Mouse (Mus musculus) forebrain, embryonic 16.5 days (tissue): ENCODE measurements at regions not wholly inside any gene's neighbourhood (a gene's known extent, or its start where the extent isn't known, plus 50 kb on each side); places are given as distances from the start of the nearest gene placed in this dataset.
"Not testable (repeated sequence)": the region's sequence is repeated elsewhere in the genome, so short reads cannot be mapped to it uniquely, and the experiment has no call there.

Experiments used
- ATAC-seq: fragments of 200-750 bp; cut with Nextera tagmentation; 2 replicates; pipeline ENCODE4 v1.8.0; 2017; ENCODE audit warnings: mild to moderate bottlenecking, moderate library complexity
- H3K27ac ChIP-seq: fragments of 300-500 bp; sonication (generic); 2 replicates; pipeline ENCODE4 v1.5.1; 2014; ENCODE audit warnings: low read length, control low read depth
- H3K27me3 ChIP-seq: fragments of 300-500 bp; sonication (generic); replicated peaks from 2 replicates; pipeline ENCODE4 v1.6.1; 2014; ENCODE audit warnings: low read length; ENCODE audit not compliant: control insufficient read depth, insufficient read depth
- H3K36me3 ChIP-seq: fragments of 300-500 bp; sonication (generic); 2 replicates; pipeline ENCODE4 v1.6.1; 2014; ENCODE audit not compliant: control insufficient read depth, insufficient read depth
- H3K4me1 ChIP-seq: fragments of 300-500 bp; sonication (generic); replicated peaks from 2 replicates; pipeline ENCODE4 v1.6.1; 2014; ENCODE audit warnings: low read length; ENCODE audit not compliant: control insufficient read depth, insufficient read depth
- H3K4me2 ChIP-seq: fragments of 300-500 bp; sonication (generic); 2 replicates; pipeline ENCODE4 v1.6.1; 2014; ENCODE audit warnings: mild to moderate bottlenecking, low read length, control low read depth
- H3K4me3 ChIP-seq: fragments of 300-500 bp; sonication (generic); replicated peaks from 2 replicates; pipeline ENCODE4 v1.5.1; 2014; ENCODE audit warnings: mild to moderate bottlenecking, low read length, control low read depth
- H3K9ac ChIP-seq: fragments of 300-500 bp; sonication (generic); replicated peaks from 2 replicates; pipeline ENCODE4 v1.6.1; 2014; ENCODE audit warnings: low read depth, low read length, control low read depth
- H3K9me3 ChIP-seq: fragments of 300-500 bp; sonication (generic); 2 replicates; pipeline ENCODE4 v1.6.1; 2016; ENCODE audit warnings: low read length; ENCODE audit not compliant: control insufficient read depth
- WGBS: fragments of 180-500 bp; shearing (Covaris S2); extraction: QIAGEN DNeasy Blood & Tissue Kit; methylation state at CpG from one replicate; pipeline ENCODE4 v1.1.7; 2014; 5-methylcytosine and 5-hydroxymethylcytosine counted together

GRCm38 (mm10) chr14:12966441-12966840, 143.6 kb upstream of the Cadps start:
- ATAC-seq: no peak
- no peaks in the 10 kb centered on the region for H3K9me3 ChIP-seq
- H3K27me3 ChIP-seq: no peaks in the 10 kb centered on the region
- no peak overlapping the region for H3K4me2 ChIP-seq
- H3K36me3 ChIP-seq: no peaks in the 10 kb centered on the region
- no peak overlapping the region for H3K27ac ChIP-seq
- no peak overlapping the region for H3K9ac ChIP-seq
- WGBS: 7% methylated on average over 1 of the region's 1 CpGs
- no peak overlapping the region for H3K4me3 ChIP-seq
- H3K4me1 ChIP-seq: no peaks in the 10 kb centered on the region

DNA sequence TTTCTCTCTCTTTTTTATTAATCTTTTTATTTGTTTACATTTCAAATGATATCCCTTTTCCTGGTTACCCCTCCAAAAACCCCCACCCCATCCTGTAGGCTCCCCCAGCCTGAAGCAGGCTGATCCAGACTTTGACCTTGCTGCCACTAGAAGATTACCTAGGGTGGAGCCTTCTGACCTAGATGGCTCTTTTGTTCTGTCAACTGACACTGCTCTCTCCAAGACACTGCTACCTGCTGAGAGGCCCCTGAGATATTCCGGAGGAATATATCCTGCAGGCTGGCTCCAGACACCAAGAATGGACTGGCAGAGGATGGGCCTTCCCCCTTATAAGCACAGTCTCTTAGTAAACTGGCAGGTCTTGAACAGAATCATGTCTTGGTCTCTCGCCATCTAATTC, 135.0 kb upstream of the Cadps start:
- not testable (repeated sequence) for H3K9ac ChIP-seq, H3K4me3 ChIP-seq, H3K4me1 ChIP-seq, H3K9me3 ChIP-seq, H3K27ac ChIP-seq, H3K4me2 ChIP-seq, ATAC-seq, H3K36me3 ChIP-seq, H3K27me3 ChIP-seq
- 75% methylated on average over 2 of the region's 2 CpGs for WGBS

GRCm38 (mm10) chr14:12950922-12951321, 128.0 kb upstream of the Cadps start:
- Histone ChIP-seq H3K4me1 (no peaks in the 10 kb centered on the region), H3K36me3 (no peaks in the 10 kb centered on the region), H3K4me2 (no peak overlapping the region), H3K27ac (no peak overlapping the region), H3K9ac (no peak overlapping the region), H3K27me3 (no peaks in the 10 kb centered on the region), H3K4me3 (no peak overlapping the region), H3K9me3 (no peaks in the 10 kb centered on the region)
- WGBS: 90% methylated on average over 1 of the region's 1 CpGs
- no peak for ATAC-seq

DNA sequence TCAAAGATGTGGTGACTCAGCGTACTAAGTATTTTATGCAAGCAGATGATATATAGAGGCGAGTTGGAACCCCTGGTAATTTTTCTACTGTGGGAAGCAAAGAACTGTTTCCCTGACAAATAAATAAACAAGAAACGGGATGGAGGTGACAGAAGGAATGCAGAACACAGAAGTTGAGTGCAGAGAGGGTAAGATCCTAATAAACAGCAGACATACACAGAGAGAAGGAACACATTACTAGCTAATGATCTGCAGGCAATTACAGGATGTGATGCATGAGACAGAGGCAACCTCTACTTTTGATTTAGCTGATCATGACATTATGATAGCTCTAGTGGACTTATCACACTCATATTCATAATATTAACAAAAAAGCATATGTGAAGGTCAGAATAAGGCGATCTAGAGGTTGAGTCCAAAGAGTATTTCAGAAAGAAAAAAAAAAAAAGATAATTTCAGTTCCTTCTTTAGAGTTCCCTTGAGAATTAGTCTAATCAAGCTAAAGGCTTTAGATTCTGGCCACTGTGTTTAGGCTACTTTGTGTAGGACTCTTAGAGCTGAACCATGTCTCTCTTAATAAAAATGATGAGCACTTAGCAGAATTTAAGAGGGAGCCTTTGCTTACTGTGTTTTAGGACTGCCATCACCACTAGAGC, 115.9 kb upstream of the Cadps start:
- 87% methylated on average over 4 of the region's 4 CpGs for WGBS
- H3K27ac ChIP-seq: no peak overlapping the region
- no peaks in the 10 kb centered on the region for H3K9me3 ChIP-seq
- no peak overlapping the region for H3K9ac ChIP-seq
- ATAC-seq: no peak
- H3K4me1 ChIP-seq: no peaks in the 10 kb centered on the region
- H3K4me3 ChIP-seq: no peak overlapping the region
- H3K27me3 ChIP-seq: no peaks in the 10 kb centered on the region
- H3K4me2 ChIP-seq: no peak overlapping the region
- no peaks in the 10 kb centered on the region for H3K36me3 ChIP-seq

GRCm38 (mm10) chr14:12936343-12936742, 113.5 kb upstream of the Cadps start:
- 94% methylated on average over 2 of the region's 2 CpGs for WGBS
- H3K36me3 ChIP-seq: no peaks in the 10 kb centered on the region
- H3K4me1 ChIP-seq: no peaks in the 10 kb centered on the region
- H3K4me3 ChIP-seq: no peak overlapping the region
- no peak for ATAC-seq
- H3K9me3 ChIP-seq: no peaks in the 10 kb centered on the region
- H3K27ac ChIP-seq: no peak overlapping the region
- H3K9ac ChIP-seq: no peak overlapping the region
- H3K27me3 ChIP-seq: no peaks in the 10 kb centered on the region
- H3K4me2 ChIP-seq: no peak overlapping the region

- no peak overlapping the region for H3K27ac ChIP-seq
- no peaks in the 10 kb centered on the region for H3K4me1 ChIP-seq
- no peak overlapping the region for H3K4me2 ChIP-seq
- H3K9ac ChIP-seq: no peak overlapping the region
- H3K36me3 ChIP-seq: no peaks in the 10 kb centered on the region
- H3K9me3 ChIP-seq: no peaks in the 10 kb centered on the region
- no peak for ATAC-seq
- H3K27me3 ChIP-seq: no peaks in the 10 kb centered on the region
- H3K4me3 ChIP-seq: no peak overlapping the region
- 44% methylated on average over 5 of the region's 5 CpGs for WGBS
Observed at GRCm38 (mm10) chr14:12931668-12932384, 108.9 kb upstream of the Cadps start.

DNA sequence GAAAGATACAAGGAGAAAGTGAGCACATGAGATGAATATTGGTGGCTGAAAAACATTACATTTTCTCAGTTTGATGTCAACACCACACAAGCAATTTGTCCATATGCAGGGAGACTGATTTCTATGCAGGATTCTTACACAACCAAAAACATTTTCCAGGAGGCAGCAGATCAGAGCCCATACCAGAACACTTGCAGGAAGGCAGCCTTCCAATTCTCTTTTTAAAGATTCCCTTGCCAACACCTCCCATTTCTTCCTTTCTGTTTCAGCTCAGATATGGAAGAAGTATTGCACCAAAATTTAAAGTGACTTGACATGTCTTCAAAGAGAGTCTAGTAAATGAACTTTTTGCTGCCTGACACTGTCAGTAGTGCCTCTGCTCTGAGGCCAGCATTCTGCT, 100.7 kb upstream of the Cadps start:
- ATAC-seq: peak; percentile 38

GRCm38 (mm10) chr14:12915431-12915830, 92.6 kb upstream of the Cadps start:
- H3K4me3 ChIP-seq: no peak overlapping the region

More for the DNA sequence above, 100.7 kb upstream of the Cadps start:
- no peak overlapping the region for H3K4me3 ChIP-seq
- no peaks in the 10 kb centered on the region for H3K27me3 ChIP-seq
- no peaks in the 10 kb centered on the region for H3K9me3 ChIP-seq
- no peak overlapping the region for H3K4me2 ChIP-seq
- H3K36me3 ChIP-seq: no peaks in the 10 kb centered on the region
- H3K27ac ChIP-seq: no peak overlapping the region
- no peak overlapping the region for H3K9ac ChIP-seq
- H3K4me1 ChIP-seq: no peaks in the 10 kb centered on the region

DNA sequence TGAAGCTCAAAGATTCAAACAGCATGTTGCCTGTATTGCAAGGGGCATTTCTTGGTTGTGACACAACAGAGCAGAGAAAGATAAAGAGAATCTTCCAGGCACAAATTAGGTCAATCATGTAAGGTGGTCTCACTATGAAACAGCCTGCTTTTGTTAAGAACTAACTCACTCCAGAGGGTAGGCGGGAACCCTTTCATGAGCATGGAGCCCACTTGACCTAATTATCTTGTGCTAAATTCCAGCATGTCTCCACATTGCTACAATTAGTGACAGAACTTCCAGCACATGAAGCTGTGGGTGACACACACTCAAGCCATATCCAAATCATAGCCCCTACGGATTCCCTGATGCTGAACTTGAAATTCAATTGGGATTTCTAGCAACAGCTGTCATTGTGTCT, 91.1 kb upstream of the Cadps start:
- WGBS: 29% methylated on average over 2 of the region's 2 CpGs

More at GRCm38 (mm10) chr14:12915431-12915830, 92.6 kb upstream of the Cadps start:
- no peak overlapping the region for H3K9ac ChIP-seq
- H3K27ac ChIP-seq: no peak overlapping the region
- ATAC-seq: no peak
- no peaks in the 10 kb centered on the region for H3K27me3 ChIP-seq
- no peaks in the 10 kb centered on the region for H3K4me1 ChIP-seq
- no peak overlapping the region for H3K4me2 ChIP-seq
- H3K9me3 ChIP-seq: no peaks in the 10 kb centered on the region
- WGBS: 90% methylated on average over 2 of the region's 2 CpGs
- H3K36me3 ChIP-seq: no peaks in the 10 kb centered on the region

More for the DNA sequence above, 91.1 kb upstream of the Cadps start:
- Histone ChIP-seq H3K9ac (no peak overlapping the region), H3K27me3 (no peaks in the 10 kb centered on the region), H3K27ac (no peak overlapping the region), H3K4me2 (no peak overlapping the region), H3K9me3 (no peaks in the 10 kb centered on the region), H3K36me3 (no peaks in the 10 kb centered on the region), H3K4me1 (no peaks in the 10 kb centered on the region), H3K4me3 (no peak overlapping the region)
- no peak for ATAC-seq
